Mouse (Mus musculus): ENCODE measurements around the gene Nlrp4b. TPM values are rescaled to one million over a fixed set of nuclear protein-coding genes. Genes with fewer than 3 reads are reported as not detected.
"Not testable (repeated sequence)": the region's sequence is repeated elsewhere in the genome, so short reads cannot be mapped to it uniquely, and the experiment has no call there.

The Nlrp4b gene
- polyA plus RNA-seq (2014; fragmentation: Nextera tagmentation; extraction: Ambion mirVana): not detected in 2 replicates

- H3K36me3 ChIP-seq (ENCODE audit: control insufficient read depth, insufficient read depth, low read length): no peaks in the 10 kb centered on the region
- ATAC-seq (ENCODE audit: low FRiP score, low TSS enrichment): no peak
- H3K4me3 ChIP-seq (ENCODE audit: low read length): no peak within 1 kb of the TSS
- H3K27me3 ChIP-seq (ENCODE audit: control insufficient read depth, insufficient read depth, low read length): no peaks in the 10 kb centered on the region
- WGBS: 87% methylated on average over 1 of the region's 1 CpGs
- H3K9ac ChIP-seq (ENCODE audit: low read depth, low read length): no peak within 1 kb of the TSS
- H3K9me3 ChIP-seq (ENCODE audit: control insufficient read depth, low read length): peaks cover 8% of the 10 kb centered on the region
- H3K27ac ChIP-seq (ENCODE audit: low read depth, low read length): no peak within 1 kb of the TSS
- H3K4me2 ChIP-seq (replicated peaks; ENCODE audit: low read depth, low read length): no peak within 1 kb of the TSS
- H3K4me1 ChIP-seq (ENCODE audit: control insufficient read depth, insufficient read depth, low read length): no peaks in the 10 kb centered on the region
Observed at GRCm38 (mm10) chr7:10687489-10687888, at the start of gene Nlrp4b. Gene Nlrp4b (plus strand): TSS chr7:10687789.

- Histone ChIP-seq H3K36me3 (ENCODE audit: control insufficient read depth, insufficient read depth, low read length) (no peaks in the 10 kb centered on the region), H3K27ac (ENCODE audit: low read depth, low read length) (no peak within 1 kb of the TSS), H3K9ac (ENCODE audit: low read depth, low read length) (no peak within 1 kb of the TSS), H3K4me2 (replicated peaks; ENCODE audit: low read depth, low read length) (no peak within 1 kb of the TSS), H3K9me3 (ENCODE audit: control insufficient read depth, low read length) (peaks cover 5% of the 10 kb centered on the region), H3K4me3 (ENCODE audit: low read length) (no peak within 1 kb of the TSS), H3K27me3 (ENCODE audit: control insufficient read depth, insufficient read depth, low read length) (no peaks in the 10 kb centered on the region), H3K4me1 (ENCODE audit: control insufficient read depth, insufficient read depth, low read length) (no peaks in the 10 kb centered on the region)
- no peak for ATAC-seq (ENCODE audit: low FRiP score, low TSS enrichment)
Observed at GRCm38 (mm10) chr7:10754264-10754663, 66.7 kb downstream of the Nlrp4b start, which contains the start of gene Vmn1r71. Gene Vmn1r71 (minus strand): TSS chr7:10754364.

GRCm38 (mm10) chr7:10757551-10757950 lies 70.0 kb downstream of the Nlrp4b start:
- not testable (repeated sequence) for H3K4me1 ChIP-seq (ENCODE audit: control insufficient read depth, insufficient read depth, low read length); H3K4me3 ChIP-seq (ENCODE audit: low read length); H3K9me3 ChIP-seq (ENCODE audit: control insufficient read depth, low read length); H3K9ac ChIP-seq (ENCODE audit: low read depth, low read length); H3K4me2 ChIP-seq (replicated peaks; ENCODE audit: low read depth, low read length); H3K36me3 ChIP-seq (ENCODE audit: control insufficient read depth, insufficient read depth, low read length); ATAC-seq (ENCODE audit: low FRiP score, low TSS enrichment); H3K27ac ChIP-seq (ENCODE audit: low read depth, low read length); H3K27me3 ChIP-seq (ENCODE audit: control insufficient read depth, insufficient read depth, low read length)

Other genes starting within 250 kb of the Nlrp4b start
- gene Vmn1r67, start 244.5 kb upstream of the Nlrp4b start, polyA plus RNA-seq (2014; fragmentation: Nextera tagmentation; extraction: Ambion mirVana): not detected in 2 replicates
- 14.8 and 15.8 TPM in 2 replicates for gene Zik1, start 192.4 kb upstream of the Nlrp4b start, polyA plus RNA-seq (2014; fragmentation: Nextera tagmentation; extraction: Ambion mirVana)
- not detected in 2 replicates for gene Vmn1r68, start 129.3 kb upstream of the Nlrp4b start, polyA plus RNA-seq (2014; fragmentation: Nextera tagmentation; extraction: Ambion mirVana)
- gene Vmn1r69, start 74.1 kb upstream of the Nlrp4b start, polyA plus RNA-seq (2014; fragmentation: Nextera tagmentation; extraction: Ambion mirVana): not detected in 2 replicates
- gene Vmn1r70, start 56.3 kb upstream of the Nlrp4b start, polyA plus RNA-seq (2014; fragmentation: Nextera tagmentation; extraction: Ambion mirVana): not detected in 2 replicates
- gene Vmn1r71, start 66.6 kb downstream of the Nlrp4b start, polyA plus RNA-seq (2014; fragmentation: Nextera tagmentation; extraction: Ambion mirVana): not detected in 2 replicates
- gene Zscan4b, start 217.3 kb downstream of the Nlrp4b start, polyA plus RNA-seq (2014; fragmentation: Nextera tagmentation; extraction: Ambion mirVana): not detected in 2 replicates